Mouse (Mus musculus): Measurements from ENCODE around the gene Plvap. TPM values are rescaled to one million over a fixed set of nuclear protein-coding genes. Genes with fewer than 3 reads are reported as not detected.

Plvap gene
- polyA plus RNA-seq, 1 experiment from 2014 or later = 135 TPM

GRCm38 (mm10) chr8:71471861-71472260 is 39.7 kb downstream of the Plvap start:
- no peak overlapping the region for H3K27ac ChIP-seq (ENCODE audit: low read depth)
- H3K36me3 ChIP-seq (ENCODE audit: insufficient read depth) = peaks cover 44% of the 10 kb centered on the region
- no peak overlapping the region for H3K4me2 ChIP-seq
- ATAC-seq (ENCODE audit: insufficient read depth) (no peak), DNase-seq (no peak)
- TF ChIP-seq CTCF (IDR thresholded peaks at IDR 0.05; ENCODE audit: low read depth) = no peak
- H3K4me3 ChIP-seq (ENCODE audit: low read depth, low read length) = no peak overlapping the region
- H3K9me3 ChIP-seq (ENCODE audit: low read depth, low read length) = no peaks in the 10 kb centered on the region
- no peaks in the 10 kb centered on the region for H3K27me3 ChIP-seq (ENCODE audit: insufficient read depth, low read length)
- H3K4me1 ChIP-seq (ENCODE audit: insufficient read depth) = peaks cover 6% of the 10 kb centered on the region; the same call in 1 of the 2 replicates
- no peak overlapping the region for H3K9ac ChIP-seq
- WGBS = 96% methylated on average over 17 of the region's 17 CpGs

GRCm38 (mm10) chr8:71470913-71471255 is 40.7 kb downstream of the Plvap start:
- Histone ChIP-seq H3K27me3 (ENCODE audit: insufficient read depth, low read length) (no peaks in the 10 kb centered on the region), H3K4me3 (ENCODE audit: low read depth, low read length) (no peak overlapping the region), H3K4me2 (peak overlapping the region; percentile 87; the same call in 1 of the 2 replicates), H3K9me3 (ENCODE audit: low read depth, low read length) (no peaks in the 10 kb centered on the region), H3K9ac (no peak overlapping the region), H3K27ac (ENCODE audit: low read depth) (no peak overlapping the region), H3K36me3 (ENCODE audit: insufficient read depth) (peaks cover 46% of the 10 kb centered on the region), H3K4me1 (ENCODE audit: insufficient read depth) (peaks cover 8% of the 10 kb centered on the region; the same call in 1 of the 2 replicates)
- TF ChIP-seq CTCF (IDR thresholded peaks at IDR 0.05; ENCODE audit: low read depth) = no peak
- 70% methylated on average over 5 of the region's 5 CpGs for WGBS
- ATAC-seq (ENCODE audit: insufficient read depth) (no peak), DNase-seq (no peak)

GRCm38 (mm10) chr8:71470146-71470912 is 41.2 kb downstream of the Plvap start:
- H3K27me3 ChIP-seq (ENCODE audit: insufficient read depth, low read length) = no peaks in the 10 kb centered on the region
- peak overlapping the region; percentile 73; the same call in 1 of the 2 replicates for H3K9ac ChIP-seq
- DNase-seq (no peak), ATAC-seq (ENCODE audit: insufficient read depth) (no peak)
- H3K9me3 ChIP-seq (ENCODE audit: low read depth, low read length) = no peaks in the 10 kb centered on the region
- 82% methylated on average over 3 of the region's 3 CpGs for WGBS
- peaks cover 44% of the 10 kb centered on the region for H3K36me3 ChIP-seq (ENCODE audit: insufficient read depth)
- H3K4me3 ChIP-seq (ENCODE audit: low read depth, low read length) = peak overlapping the region; percentile 83
- peak overlapping the region; percentile 87 for H3K4me2 ChIP-seq
- no peak overlapping the region for H3K27ac ChIP-seq (ENCODE audit: low read depth)
- H3K4me1 ChIP-seq (ENCODE audit: insufficient read depth) = peaks cover 10% of the 10 kb centered on the region; the same call in 1 of the 2 replicates
- no peak for TF ChIP-seq CTCF (IDR thresholded peaks at IDR 0.05; ENCODE audit: low read depth)

- under 1% methylated on average over 24 of the region's 24 CpGs for WGBS
- ATAC-seq (ENCODE audit: insufficient read depth) = peak; percentile 22
Observed at GRCm38 (mm10) chr8:71469411-71469810, 42.1 kb downstream of the Plvap start.

DNA sequence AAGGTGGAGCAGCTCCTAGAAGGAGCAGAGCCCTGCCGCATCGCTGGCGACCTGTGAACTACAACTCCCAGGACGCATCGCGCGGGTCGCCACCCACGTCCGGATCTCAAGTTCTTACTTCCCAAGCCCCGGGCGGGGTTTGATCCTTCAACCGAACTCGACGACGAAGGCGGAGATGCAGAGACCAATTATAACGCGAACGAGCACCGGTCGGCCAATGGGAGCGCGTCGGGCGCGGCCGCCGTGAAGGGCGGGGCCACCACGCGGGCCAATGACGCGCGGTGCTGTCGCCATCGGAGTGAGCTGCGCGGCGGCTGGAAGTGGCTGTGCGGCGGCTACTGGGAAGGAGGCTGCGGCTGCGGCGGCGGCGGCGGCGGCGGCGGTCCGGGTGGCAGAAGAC is 42.6 kb downstream of the Plvap start, which contains the start of gene Dda1:
Gene Dda1, plus strand, starts transcription at position 284 of the 400 bp plus-strand sequence.
- H3K27me3 ChIP-seq (ENCODE audit: insufficient read depth, low read length) = no peaks in the 10 kb centered on the region
- H3K27ac ChIP-seq (ENCODE audit: low read depth) = peak within 1 kb of the TSS; percentile 54; the same call in 1 of the 2 replicates

More at GRCm38 (mm10) chr8:71469411-71469810, 42.1 kb downstream of the Plvap start:
- Histone ChIP-seq H3K4me2 (peak overlapping the region; percentile 87), H3K4me1 (ENCODE audit: insufficient read depth) (peaks cover 10% of the 10 kb centered on the region; the same call in 1 of the 2 replicates), H3K36me3 (ENCODE audit: insufficient read depth) (peaks cover 39% of the 10 kb centered on the region), H3K4me3 (ENCODE audit: low read depth, low read length) (peak overlapping the region; percentile 83), H3K27ac (ENCODE audit: low read depth) (peak overlapping the region; percentile 54; the same call in 1 of the 2 replicates), H3K9ac (peak overlapping the region; percentile 73), H3K27me3 (ENCODE audit: insufficient read depth, low read length) (no peaks in the 10 kb centered on the region), H3K9me3 (ENCODE audit: low read depth, low read length) (no peaks in the 10 kb centered on the region)
- no peak for TF ChIP-seq CTCF (IDR thresholded peaks at IDR 0.05; ENCODE audit: low read depth)
- peak; percentile 62 for DNase-seq

GRCm38 (mm10) chr8:71468001-71468400 is 43.6 kb downstream of the Plvap start:
- no peaks in the 10 kb centered on the region for H3K27me3 ChIP-seq (ENCODE audit: insufficient read depth, low read length)
- ATAC-seq (ENCODE audit: insufficient read depth) = no peak
- no peak for TF ChIP-seq CTCF (IDR thresholded peaks at IDR 0.05; ENCODE audit: low read depth)
- H3K27ac ChIP-seq (ENCODE audit: low read depth) = no peak overlapping the region
- no peak overlapping the region for H3K9ac ChIP-seq
- H3K9me3 ChIP-seq (ENCODE audit: low read depth, low read length) = no peaks in the 10 kb centered on the region
- peaks cover 17% of the 10 kb centered on the region for H3K4me1 ChIP-seq (ENCODE audit: insufficient read depth)
- H3K4me3 ChIP-seq (ENCODE audit: low read depth, low read length) = no peak overlapping the region
- H3K36me3 ChIP-seq (ENCODE audit: insufficient read depth) = peaks cover 27% of the 10 kb centered on the region
- WGBS = 76% methylated on average over 1 of the region's 1 CpGs
- DNase-seq = no peak
- H3K4me2 ChIP-seq = no peak overlapping the region

More for the DNA sequence above, 42.6 kb downstream of the Plvap start, which contains the start of gene Dda1:
- Histone ChIP-seq H3K4me2 (peak within 1 kb of the TSS; percentile 87), H3K4me1 (ENCODE audit: insufficient read depth) (peaks cover 13% of the 10 kb centered on the region), H3K36me3 (ENCODE audit: insufficient read depth) (peaks cover 34% of the 10 kb centered on the region), H3K9ac (peak within 1 kb of the TSS; percentile 73), H3K9me3 (ENCODE audit: low read depth, low read length) (no peaks in the 10 kb centered on the region), H3K4me3 (ENCODE audit: low read depth, low read length) (peak within 1 kb of the TSS; percentile 83)
- WGBS = under 1% methylated on average over 44 of the region's 52 CpGs
- TF ChIP-seq CTCF (IDR thresholded peaks at IDR 0.05; ENCODE audit: low read depth) = no peak
- DNase-seq = peak; percentile 100
- peak; percentile 87 for ATAC-seq (ENCODE audit: insufficient read depth)

GRCm38 (mm10) chr8:71467201-71467600 is 44.4 kb downstream of the Plvap start:
- Histone ChIP-seq H3K27ac (ENCODE audit: low read depth) (no peak overlapping the region), H3K4me2 (no peak overlapping the region), H3K9ac (no peak overlapping the region), H3K4me1 (ENCODE audit: insufficient read depth) (peaks cover 24% of the 10 kb centered on the region), H3K4me3 (ENCODE audit: low read depth, low read length) (no peak overlapping the region), H3K9me3 (ENCODE audit: low read depth, low read length) (no peaks in the 10 kb centered on the region), H3K36me3 (ENCODE audit: insufficient read depth) (peaks cover 19% of the 10 kb centered on the region; the same call in 1 of the 2 replicates), H3K27me3 (ENCODE audit: insufficient read depth, low read length) (no peaks in the 10 kb centered on the region)
- no peak for TF ChIP-seq CTCF (IDR thresholded peaks at IDR 0.05; ENCODE audit: low read depth)
- ATAC-seq (ENCODE audit: insufficient read depth) (no peak), DNase-seq (no peak)
- WGBS = 92% methylated on average over 2 of the region's 2 CpGs
